Mouse (Mus musculus): ENCODE measurements around the gene Pga5.

DNA sequence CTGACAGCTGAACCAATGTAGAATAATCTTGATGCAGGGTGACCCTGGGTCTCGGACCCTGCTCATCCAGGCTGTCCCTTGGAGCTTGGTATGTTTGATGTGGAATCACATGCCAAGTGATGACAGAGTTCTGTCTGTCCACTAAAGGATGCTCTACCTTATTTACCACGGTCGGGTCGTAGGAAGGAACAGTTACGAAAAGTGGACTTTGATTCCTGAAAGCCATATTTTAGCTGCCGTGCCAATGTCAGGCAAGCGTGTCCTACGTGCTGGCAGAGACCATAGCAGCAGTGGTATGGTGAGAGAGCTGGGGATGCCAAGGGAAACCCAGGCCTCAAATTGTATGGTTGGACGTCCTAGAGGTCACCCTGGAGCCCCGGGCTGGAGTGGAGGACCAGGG lies 35.7 kb upstream of the Pga5 start:
- TF ChIP-seq CTCF (IDR thresholded peaks at IDR 0.05; ENCODE audit: low read depth, low read length) (no peak), EP300 (IDR thresholded peaks at IDR 0.05; ENCODE audit: insufficient read depth, low read depth, low read length) (no peak), POLR2A (IDR thresholded peaks at IDR 0.05; ENCODE audit: insufficient read depth, low read length) (no peak)
